Mouse (Mus musculus): ENCODE data around the gene Chsy1. TPM values are rescaled to one million over a fixed set of nuclear protein-coding genes. Genes with fewer than 3 reads are reported as not detected.

Chsy1 gene
- polyA plus RNA-seq, 1 experiment: 11.2 TPM

DNA sequence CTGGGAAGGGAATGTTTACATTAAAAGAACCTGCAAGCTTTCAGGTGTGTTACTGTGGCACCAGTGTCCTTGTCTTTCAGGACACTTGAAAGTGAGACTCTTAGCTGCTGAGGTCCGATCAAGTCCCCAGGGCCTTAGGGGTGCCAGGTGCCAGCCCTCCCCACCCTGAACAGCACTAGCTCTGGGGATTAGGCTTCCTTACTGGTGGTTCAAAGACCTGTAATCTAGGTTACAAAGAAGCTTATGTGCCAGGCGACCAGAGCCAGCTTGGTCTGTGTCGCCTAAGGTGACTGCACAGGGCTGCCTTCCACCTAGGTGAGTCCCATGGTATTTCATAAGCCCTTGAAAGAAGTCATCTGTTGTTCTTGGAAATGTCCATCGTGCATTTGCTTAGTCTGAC, 66.9 kb downstream of the Chsy1 start:
- TF ChIP-seq POLR2A (IDR thresholded peaks at IDR 0.05; ENCODE audit: borderline replicate concordance, control insufficient read depth, low read depth, low read length) (no peak), CTCF (IDR thresholded peaks at IDR 0.05; ENCODE audit: control insufficient read depth, insufficient read depth, low read length) (no peak)
- peak overlapping the region; percentile 79 for H3K27ac ChIP-seq (ENCODE audit: control insufficient read depth, insufficient read depth, low read depth, low read length, poor library complexity)
- peaks cover 19% of the 10 kb centered on the region for H3K4me1 ChIP-seq (ENCODE audit: control insufficient read depth, insufficient read depth, low read length)
- H3K4me3 ChIP-seq (replicated peaks; ENCODE audit: control insufficient read depth, low read depth, low read length): peak overlapping the region; percentile 43
- 71% methylated on average over 4 of the region's 4 CpGs for WGBS

DNA sequence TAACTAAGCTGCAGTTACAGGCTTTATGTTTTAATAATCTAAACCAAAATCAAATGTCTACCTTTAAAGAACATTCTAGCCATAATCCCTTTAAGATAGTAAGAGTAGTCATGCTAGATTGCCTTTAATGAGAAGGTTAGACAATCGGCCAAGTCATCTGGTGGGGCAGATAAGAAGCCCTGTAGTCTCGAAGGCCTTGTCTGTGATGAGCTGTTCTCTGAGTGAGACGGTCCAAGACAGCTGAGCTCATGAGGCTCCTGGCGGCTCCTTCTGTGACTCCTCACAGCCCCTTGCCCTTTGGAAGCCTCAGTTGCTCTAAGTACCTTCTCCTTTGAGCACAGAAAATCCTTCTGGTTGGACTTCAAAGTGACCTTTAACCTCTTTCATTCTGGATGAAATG, 67.6 kb downstream of the Chsy1 start:
- TF ChIP-seq CTCF (IDR thresholded peaks at IDR 0.05; ENCODE audit: control insufficient read depth, insufficient read depth, low read length): no peak
- TF ChIP-seq POLR2A (IDR thresholded peaks at IDR 0.05; ENCODE audit: borderline replicate concordance, control insufficient read depth, low read depth, low read length): no peak
- peaks cover 19% of the 10 kb centered on the region for H3K4me1 ChIP-seq (ENCODE audit: control insufficient read depth, insufficient read depth, low read length)
- no peak overlapping the region for H3K27ac ChIP-seq (ENCODE audit: control insufficient read depth, insufficient read depth, low read depth, low read length, poor library complexity)
- WGBS: 45% methylated on average over 4 of the region's 4 CpGs
- H3K4me3 ChIP-seq (replicated peaks; ENCODE audit: control insufficient read depth, low read depth, low read length): no peak overlapping the region

DNA sequence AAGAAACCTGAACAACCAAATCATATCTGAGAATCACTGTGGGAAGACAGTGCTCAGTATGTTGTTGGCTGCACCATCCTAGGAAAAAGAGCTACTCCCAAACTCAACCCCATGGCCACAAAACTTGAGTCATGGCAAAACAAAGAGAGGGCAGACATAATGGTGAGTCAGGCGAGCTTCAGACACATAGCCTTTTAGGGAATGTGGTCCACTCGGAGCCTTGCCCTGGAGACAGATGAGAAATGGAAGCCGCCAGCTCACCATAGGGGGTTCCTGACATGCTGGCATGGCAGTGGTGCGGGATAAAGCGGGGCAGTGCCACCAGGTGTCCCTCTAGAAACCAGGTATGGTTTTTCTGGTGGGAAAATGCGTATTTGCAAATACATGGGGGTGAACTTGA, 68.8 kb downstream of the Chsy1 start:
- WGBS: 85% methylated on average over 6 of the region's 6 CpGs
- Histone ChIP-seq H3K4me3 (replicated peaks; ENCODE audit: control insufficient read depth, low read depth, low read length) (no peak overlapping the region), H3K27ac (ENCODE audit: control insufficient read depth, insufficient read depth, low read depth, low read length, poor library complexity) (no peak overlapping the region), H3K4me1 (ENCODE audit: control insufficient read depth, insufficient read depth, low read length) (peaks cover 19% of the 10 kb centered on the region)
- no peak for TF ChIP-seq CTCF (IDR thresholded peaks at IDR 0.05; ENCODE audit: control insufficient read depth, insufficient read depth, low read length)

DNA sequence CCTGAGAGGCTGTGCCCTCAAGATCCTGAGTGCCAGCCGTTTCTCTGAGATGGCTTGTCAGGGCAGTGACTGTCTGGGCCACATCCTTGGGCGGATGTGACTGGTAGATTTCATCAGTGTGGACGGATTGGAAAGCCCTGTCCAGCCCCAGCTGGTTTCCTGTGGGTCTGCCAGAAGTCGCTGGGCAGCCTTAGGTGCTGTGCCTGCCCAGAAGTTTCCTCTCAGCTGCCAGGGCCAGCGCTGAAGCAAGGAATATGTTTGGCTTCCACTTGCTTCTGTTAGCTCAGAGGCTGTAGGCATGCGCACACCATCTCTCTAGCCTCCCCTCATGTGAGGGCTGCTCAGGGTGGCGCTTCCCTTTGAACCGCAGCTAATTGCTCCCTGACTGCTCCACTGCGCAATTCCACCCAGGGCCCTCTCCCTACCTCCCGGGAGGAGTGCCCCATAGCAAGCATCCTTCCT, 69.8 kb downstream of the Chsy1 start:
- peak overlapping the region; percentile 52 for H3K27ac ChIP-seq (ENCODE audit: control insufficient read depth, insufficient read depth, low read depth, low read length, poor library complexity)
- no peak for TF ChIP-seq CTCF (IDR thresholded peaks at IDR 0.05; ENCODE audit: control insufficient read depth, insufficient read depth, low read length)
- no peak for TF ChIP-seq POLR2A (IDR thresholded peaks at IDR 0.05; ENCODE audit: borderline replicate concordance, control insufficient read depth, low read depth, low read length)
- 3% methylated on average over 10 of the region's 10 CpGs for WGBS
- peaks cover 21% of the 10 kb centered on the region for H3K4me1 ChIP-seq (ENCODE audit: control insufficient read depth, insufficient read depth, low read length)
- no peak overlapping the region for H3K4me3 ChIP-seq (replicated peaks; ENCODE audit: control insufficient read depth, low read depth, low read length)

DNA sequence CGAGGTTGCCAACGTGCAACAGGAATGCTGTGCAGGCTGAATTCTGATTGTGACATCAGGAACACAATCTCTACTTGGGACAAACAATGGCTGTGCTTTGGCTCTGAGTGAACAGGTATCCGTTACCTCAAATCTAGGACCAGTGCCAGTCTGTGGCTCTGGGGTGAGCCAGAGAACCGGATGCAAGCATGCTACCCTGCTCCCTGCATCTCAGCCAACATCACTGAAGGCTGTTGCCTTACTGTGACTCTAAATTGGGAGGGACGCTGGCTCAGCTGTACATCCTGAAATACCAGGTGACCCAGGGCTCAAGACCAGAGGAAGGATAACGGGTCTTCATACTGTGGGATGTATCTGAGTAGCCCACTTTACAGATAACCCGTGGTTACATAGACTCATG, 70.4 kb downstream of the Chsy1 start:
- peaks cover 21% of the 10 kb centered on the region for H3K4me1 ChIP-seq (ENCODE audit: control insufficient read depth, insufficient read depth, low read length)
- no peak for TF ChIP-seq POLR2A (IDR thresholded peaks at IDR 0.05; ENCODE audit: borderline replicate concordance, control insufficient read depth, low read depth, low read length)
- no peak for TF ChIP-seq CTCF (IDR thresholded peaks at IDR 0.05; ENCODE audit: control insufficient read depth, insufficient read depth, low read length)
- H3K27ac ChIP-seq (ENCODE audit: control insufficient read depth, insufficient read depth, low read depth, low read length, poor library complexity): no peak overlapping the region
- no peak overlapping the region for H3K4me3 ChIP-seq (replicated peaks; ENCODE audit: control insufficient read depth, low read depth, low read length)
- 9% methylated on average over 7 of the region's 7 CpGs for WGBS

DNA sequence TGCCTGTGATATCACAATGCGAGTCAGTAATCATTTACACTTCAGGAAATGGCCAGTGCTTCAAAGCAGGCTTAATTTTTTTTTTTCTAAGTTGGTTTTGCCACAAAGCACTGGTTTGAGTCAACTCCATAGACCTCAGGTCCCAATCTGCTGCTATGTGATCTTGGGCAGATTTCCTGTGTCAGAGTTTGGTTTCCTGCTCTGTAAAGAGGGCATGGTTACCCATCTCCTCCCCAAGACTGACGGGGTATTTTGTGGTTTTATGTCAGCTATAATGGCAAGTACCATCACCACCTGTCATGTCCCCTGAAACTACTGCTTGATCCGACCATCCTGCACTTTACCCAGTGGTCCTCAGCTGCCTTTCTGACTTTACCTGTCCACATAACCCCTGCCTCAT, 70.9 kb downstream of the Chsy1 start:
- H3K27ac ChIP-seq (ENCODE audit: control insufficient read depth, insufficient read depth, low read depth, low read length, poor library complexity): no peak overlapping the region
- H3K4me1 ChIP-seq (ENCODE audit: control insufficient read depth, insufficient read depth, low read length): peaks cover 21% of the 10 kb centered on the region
- TF ChIP-seq CTCF (IDR thresholded peaks at IDR 0.05; ENCODE audit: control insufficient read depth, insufficient read depth, low read length) (no peak), POLR2A (IDR thresholded peaks at IDR 0.05; ENCODE audit: borderline replicate concordance, control insufficient read depth, low read depth, low read length) (no peak)
- H3K4me3 ChIP-seq (replicated peaks; ENCODE audit: control insufficient read depth, low read depth, low read length): no peak overlapping the region
- WGBS: 3% methylated on average over 3 of the region's 3 CpGs

DNA sequence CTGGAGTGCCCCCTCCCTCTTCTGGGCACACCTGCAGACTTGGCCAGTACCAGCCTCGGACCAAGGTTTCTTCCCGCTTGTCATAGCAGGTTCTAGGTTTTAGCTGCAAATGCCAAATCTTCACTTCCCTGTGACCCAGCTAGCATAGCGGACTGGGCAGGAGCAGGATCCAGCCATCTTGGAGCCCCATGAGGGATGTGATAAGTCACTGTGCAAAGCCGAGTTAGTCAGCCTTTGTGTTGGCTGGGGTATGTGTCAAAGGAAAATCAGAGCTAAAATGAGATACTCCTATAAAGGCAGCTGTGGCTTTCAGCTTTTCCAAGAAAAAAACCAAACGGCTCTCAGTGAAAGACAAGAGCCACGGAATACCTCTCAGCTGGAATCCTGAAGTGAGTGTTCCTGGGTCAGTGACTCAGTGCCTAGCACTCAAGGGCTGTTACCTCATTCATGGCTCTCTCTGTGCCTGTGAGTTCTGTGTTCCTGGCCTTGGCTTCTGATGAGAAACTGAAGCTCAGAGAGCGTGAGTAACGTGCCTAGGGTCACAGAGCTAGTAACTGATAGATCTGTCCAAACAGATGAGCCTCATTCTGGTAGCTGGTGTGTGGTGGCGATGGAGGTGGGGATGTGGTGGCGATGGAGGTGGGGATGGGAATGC, 71.5 kb downstream of the Chsy1 start:
- TF ChIP-seq POLR2A (IDR thresholded peaks at IDR 0.05; ENCODE audit: borderline replicate concordance, control insufficient read depth, low read depth, low read length) (no peak), CTCF (IDR thresholded peaks at IDR 0.05; ENCODE audit: control insufficient read depth, insufficient read depth, low read length) (no peak)
- H3K4me3 ChIP-seq (replicated peaks; ENCODE audit: control insufficient read depth, low read depth, low read length): no peak overlapping the region
- 62% methylated on average over 10 of the region's 10 CpGs for WGBS
- H3K27ac ChIP-seq (ENCODE audit: control insufficient read depth, insufficient read depth, low read depth, low read length, poor library complexity): no peak overlapping the region
- H3K4me1 ChIP-seq (ENCODE audit: control insufficient read depth, insufficient read depth, low read length): peaks cover 18% of the 10 kb centered on the region

DNA sequence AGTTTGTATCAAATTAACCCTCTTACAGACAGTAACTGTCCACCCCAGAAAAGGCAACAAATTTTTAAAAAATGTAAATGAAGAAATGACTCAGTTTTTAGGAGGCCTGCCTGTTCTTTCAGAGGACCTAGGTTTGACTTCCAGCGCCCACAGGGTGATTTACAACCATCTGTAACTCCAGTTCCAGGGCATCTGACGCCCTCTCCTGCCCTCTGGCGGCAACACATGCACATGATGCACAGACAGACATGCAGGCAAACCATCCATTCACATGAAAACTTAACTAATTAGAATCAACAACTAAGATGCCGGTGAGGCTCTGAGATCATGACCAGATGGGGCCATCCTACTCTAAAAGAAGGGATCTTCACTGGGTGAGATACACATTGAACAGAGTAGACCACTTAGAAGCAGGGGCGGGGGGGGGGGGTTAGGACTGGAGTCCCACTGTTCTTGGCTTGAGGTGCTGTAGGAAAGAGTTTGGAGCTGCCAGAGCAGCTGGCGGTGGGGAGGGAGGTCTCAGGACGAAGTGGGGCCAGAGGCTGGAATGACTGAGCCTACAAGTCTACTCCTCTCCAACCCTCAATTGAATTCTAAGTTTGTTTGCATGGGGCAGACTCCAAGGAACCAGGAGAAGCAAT, 72.9 kb downstream of the Chsy1 start:
- no peak overlapping the region for H3K27ac ChIP-seq (ENCODE audit: control insufficient read depth, insufficient read depth, low read depth, low read length, poor library complexity)
- no peak overlapping the region for H3K4me3 ChIP-seq (replicated peaks; ENCODE audit: control insufficient read depth, low read depth, low read length)
- H3K4me1 ChIP-seq (ENCODE audit: control insufficient read depth, insufficient read depth, low read length): peaks cover 15% of the 10 kb centered on the region
- WGBS: 79% methylated on average over 7 of the region's 7 CpGs
- TF ChIP-seq POLR2A (IDR thresholded peaks at IDR 0.05; ENCODE audit: borderline replicate concordance, control insufficient read depth, low read depth, low read length) (no peak), CTCF (IDR thresholded peaks at IDR 0.05; ENCODE audit: control insufficient read depth, insufficient read depth, low read length) (0 out of 2 replicates have a peak, but pooled peaks have one; percentile 8)

All from bone marrow, adult 2 months (tissue).